Comparison of ENCODE assay signal across 8 mouse cellular contexts in genomic region chr8:84774473-84774911, GRCm38 (mm10). TPM values are rescaled to one million over a fixed set of nuclear protein-coding genes. Genes with fewer than 3 reads are reported as not detected.
DNase-seq lines count a peak whose midpoint lies in the region; ATAC-seq lines count a peak whose summit lies in the region.

No protein-coding gene starts in this region.

- no peaks in the 10 kb centered on the region for H3K9me3 ChIP-seq in embryonic facial prominence, embryonic 10.5 days
- no peaks in the 10 kb centered on the region for H3K9me3 ChIP-seq in heart, embryonic 13.5 days

- peak; percentile 72 for DNase-seq in cerebellum, adult 11 months
- peak; percentile 80 for DNase-seq in 3T3-L1 (ENCODE audit: low read depth, low spot score)
- DNase-seq in embryonic facial prominence, embryonic 10.5 days (ENCODE audit: low spot score), result no peak
- DNase-seq in left cerebral cortex, postnatal 4 days, result peak; percentile 93
- peak; percentile 61 for DNase-seq in ovary, postnatal 14 days (ENCODE audit: low spot score)

- no peak for ATAC-seq in cerebellum, adult (ENCODE audit: insufficient number of reproducible peaks, low FRiP score, low TSS enrichment)
- ATAC-seq in heart, embryonic 13.5 days (ENCODE audit: extremely low read depth, insufficient number of reproducible peaks, low FRiP score, low TSS enrichment), result no peak
- ATAC-seq in activated CD4-positive, CD25-positive, alpha-beta regulatory T cell, adult 4 months, result no peak

- peaks cover 100% of the 10 kb centered on the region for H3K27me3 ChIP-seq in embryonic facial prominence, embryonic 10.5 days (replicated peaks; ENCODE audit: low read depth, poor library complexity, severe bottlenecking)
- peaks cover 94% of the 10 kb centered on the region for H3K27me3 ChIP-seq in heart, embryonic 13.5 days (replicated peaks)

- H3K36me3 ChIP-seq in embryonic facial prominence, embryonic 10.5 days (replicated peaks), result no peaks in the 10 kb centered on the region
- H3K36me3 ChIP-seq in heart, embryonic 13.5 days, result peaks cover 6% of the 10 kb centered on the region; the same call in 1 of the 2 replicates

- 4% methylated on average over 10 of the region's 10 CpGs for WGBS in embryonic facial prominence, embryonic 10.5 days
- 5% methylated on average over 10 of the region's 10 CpGs for WGBS in heart, embryonic 13.5 days

- H3K4me1 ChIP-seq in embryonic facial prominence, embryonic 10.5 days, result peaks cover 41% of the 10 kb centered on the region
- H3K4me1 ChIP-seq in heart, embryonic 13.5 days, result peaks cover 77% of the 10 kb centered on the region

- H3K4me3 ChIP-seq in embryonic facial prominence, embryonic 10.5 days, result peak overlapping the region; percentile 8; the same call in 1 of the 2 replicates
- peak overlapping the region; percentile 45 for H3K4me3 ChIP-seq in heart, embryonic 13.5 days

- no peak overlapping the region for H3K27ac ChIP-seq in embryonic facial prominence, embryonic 10.5 days (replicated peaks)
- peak overlapping the region; percentile 81 for H3K27ac ChIP-seq in heart, embryonic 13.5 days (replicated peaks)

- peak overlapping the region; percentile 72 for H3K9ac ChIP-seq in heart, embryonic 13.5 days

- peak overlapping the region; percentile 68 for H3K4me2 ChIP-seq in heart, embryonic 13.5 days

- intact Hi-C loops in left cerebral cortex, postnatal 4 days (cut with DNase I), result no loop called here

RNA-seq across cellular contexts. Expression of gene Nfix, which starts 25.7 kb away (rescaled TPM):
- polyA plus RNA-seq in embryonic facial prominence, embryonic 10.5 days (2016; fragmentation: Nextera tagmentation; extraction: Ambion mirVana), result 0.29 and 0.77 TPM in 2 replicates
- polyA plus RNA-seq in heart, embryonic 13.5 days (2015; fragmentation: Nextera tagmentation; extraction: Ambion mirVana), result 10.0 and 11.7 TPM in 2 replicates
- total RNA-seq in left cerebral cortex, postnatal 4 days (2021), result 100 to 1,000 TPM; 674 to 782 TPM
- polyA plus RNA-seq in activated CD4-positive, CD25-positive, alpha-beta regulatory T cell, adult 4 months (2017; shearing (Covaris generic)), result 1 to 10 TPM; 2.0 to 2.2 TPM

RNA-seq across cellular contexts. Expression of gene Dand5, which starts 48.1 kb away (rescaled TPM):
- polyA plus RNA-seq in embryonic facial prominence, embryonic 10.5 days (2016; fragmentation: Nextera tagmentation; extraction: Ambion mirVana), result 2.8 and 3.0 TPM in 2 replicates
- 6.3 and 6.6 TPM in 2 replicates for polyA plus RNA-seq in heart, embryonic 13.5 days (2015; fragmentation: Nextera tagmentation; extraction: Ambion mirVana)
- 1 to 10 TPM; 4.9 to 5.5 TPM for total RNA-seq in left cerebral cortex, postnatal 4 days (2021)
- 1 to 10 TPM; 4.2 to 4.5 TPM for polyA plus RNA-seq in activated CD4-positive, CD25-positive, alpha-beta regulatory T cell, adult 4 months (2017; shearing (Covaris generic))

RNA-seq across cellular contexts. Expression of gene G430095P16Rik, which starts 51.7 kb away (rescaled TPM):
- polyA plus RNA-seq in embryonic facial prominence, embryonic 10.5 days (2016; fragmentation: Nextera tagmentation; extraction: Ambion mirVana), result 1.6 and 3.6 TPM in 2 replicates
- polyA plus RNA-seq in heart, embryonic 13.5 days (2015; fragmentation: Nextera tagmentation; extraction: Ambion mirVana), result 7.8 and 8.9 TPM in 2 replicates
- total RNA-seq in left cerebral cortex, postnatal 4 days (2021), result not detected
- 10 to 100 TPM; 20.2 to 37.5 TPM for polyA plus RNA-seq in activated CD4-positive, CD25-positive, alpha-beta regulatory T cell, adult 4 months (2017; shearing (Covaris generic))

RNA-seq across cellular contexts. Expression of gene Gadd45gip1, which starts 56.8 kb away (rescaled TPM):
- 45.2 and 47.3 TPM in 2 replicates for polyA plus RNA-seq in embryonic facial prominence, embryonic 10.5 days (2016; fragmentation: Nextera tagmentation; extraction: Ambion mirVana)
- polyA plus RNA-seq in heart, embryonic 13.5 days (2015; fragmentation: Nextera tagmentation; extraction: Ambion mirVana), result 50.2 and 52.3 TPM in 2 replicates
- 10 to 100 TPM; 18.4 to 18.9 TPM for total RNA-seq in left cerebral cortex, postnatal 4 days (2021)
- 10 to 100 TPM; 18.5 to 21.5 TPM for polyA plus RNA-seq in activated CD4-positive, CD25-positive, alpha-beta regulatory T cell, adult 4 months (2017; shearing (Covaris generic))
